Mouse (Mus musculus) spleen, adult 2 months (tissue): ENCODE results near the gene Nuak2. TPM values are rescaled to one million over a fixed set of nuclear protein-coding genes. Genes with fewer than 3 reads are reported as not detected.

Experiments used
- DNase-seq, 2 experiments: peaks; one replicate each; pipeline versions ENCODE4 v3.0.0 to v3.0.0-alpha.2; 2012 to 2021; ENCODE audit warnings: low spot score in 2 of 2, low read depth in 1 of 2
- H3K27ac ChIP-seq: fragments of 200-500 bp; 2 replicates; pipeline ENCODE4 v1.5.1; 2012; ENCODE audit warnings: low read length, inconsistent platforms; ENCODE audit not compliant: insufficient read depth
- H3K27me3 ChIP-seq: fragments of 200-500 bp; 2 replicates; pipeline ENCODE4 v1.6.1; 2012; ENCODE audit warnings: mild to moderate bottlenecking, moderate library complexity, low read length, inconsistent platforms; ENCODE audit not compliant: control insufficient read depth, insufficient read depth
- H3K36me3 ChIP-seq: fragments of 200-500 bp; 2 replicates; pipeline ENCODE4 v1.6.1; 2012; ENCODE audit warnings: mild to moderate bottlenecking, low read length, inconsistent platforms; ENCODE audit not compliant: control insufficient read depth, insufficient read depth
- H3K4me1 ChIP-seq: fragments of 200-500 bp; 2 replicates; pipeline ENCODE4 v1.6.1; 2011; ENCODE audit warnings: inconsistent platforms; ENCODE audit not compliant: control insufficient read depth, insufficient read depth, insufficient read length
- H3K4me3 ChIP-seq: fragments of 200-500 bp; 2 replicates; pipeline ENCODE4 v1.5.1; 2011; ENCODE audit warnings: mild to moderate bottlenecking, inconsistent platforms; ENCODE audit not compliant: insufficient read depth, insufficient read length; ENCODE audit errors: extremely low read depth
- CTCF ChIP-seq: fragments of 200-500 bp; IDR thresholded peaks from 2 replicates; pipeline ENCODE4 v1.5.1; 2011; ENCODE audit warnings: mild to moderate bottlenecking, inconsistent platforms; ENCODE audit not compliant: insufficient read depth, insufficient read length, insufficient replicate concordance; ENCODE audit errors: extremely low read depth
- POLR2A ChIP-seq: fragments of 200-500 bp; IDR thresholded peaks from 2 replicates; pipeline ENCODE4 v1.6.1; 2011; ENCODE audit warnings: low read depth, low read length, inconsistent platforms
- WGBS: fragments of 180-500 bp; shearing (Covaris S2); methylation state at CpG from one replicate; pipeline ENCODE4 v1.1.7; 2018; 5-methylcytosine and 5-hydroxymethylcytosine counted together
- polyA plus RNA-seq: library from polyadenylated mRNA; depleted of rRNA; stranded (reverse); fragments of >200 nt; gene quantifications from 2 replicates; pipeline ENCODE4 v1.2.3, GENCODE M21; 2012

Nuak2 gene
- polyA plus RNA-seq, 1 experiment = 17.4 TPM

- no peak overlapping the region for H3K4me3 ChIP-seq
- no peak overlapping the region for H3K27ac ChIP-seq
- no peaks in the 10 kb centered on the region for H3K27me3 ChIP-seq
- WGBS = 21% methylated on average over 4 of the region's 4 CpGs
- H3K36me3 ChIP-seq = no peaks in the 10 kb centered on the region
- peaks cover 5% of the 10 kb centered on the region; the same call in 1 of the 2 replicates for H3K4me1 ChIP-seq
- TF ChIP-seq POLR2A = no peak
- peak; percentile 61; the same call in 1 of the 2 replicates for TF ChIP-seq CTCF
- peak; percentile 30 to 76 for DNase-seq
Observed at GRCm38 (mm10) chr1:132306160-132306559, 9.8 kb upstream of the Nuak2 start.

- TF ChIP-seq POLR2A (no peak), CTCF (no peak)
- Histone ChIP-seq H3K27me3 (no peaks in the 10 kb centered on the region), H3K4me1 (peaks cover 6% of the 10 kb centered on the region; the same call in 1 of the 2 replicates), H3K4me3 (no peak overlapping the region), H3K27ac (no peak overlapping the region), H3K36me3 (no peaks in the 10 kb centered on the region)
- no peak for DNase-seq
- WGBS = 37% methylated on average over 4 of the region's 4 CpGs
Observed at GRCm38 (mm10) chr1:132306808-132307207, 9.1 kb upstream of the Nuak2 start.

GRCm38 (mm10) chr1:132307962-132308361 is 8.0 kb upstream of the Nuak2 start:
- TF ChIP-seq POLR2A = no peak
- TF ChIP-seq CTCF = no peak
- H3K27me3 ChIP-seq = no peaks in the 10 kb centered on the region
- peaks cover 15% of the 10 kb centered on the region; the same call in 1 of the 2 replicates for H3K4me1 ChIP-seq
- no peaks in the 10 kb centered on the region for H3K36me3 ChIP-seq
- DNase-seq = no peak
- no peak overlapping the region for H3K27ac ChIP-seq
- 80% methylated on average over 6 of the region's 6 CpGs for WGBS
- no peak overlapping the region for H3K4me3 ChIP-seq

GRCm38 (mm10) chr1:132308674-132309073 is 7.3 kb upstream of the Nuak2 start:
- TF ChIP-seq CTCF = no peak
- no peak for TF ChIP-seq POLR2A
- no peak overlapping the region for H3K4me3 ChIP-seq
- H3K36me3 ChIP-seq = no peaks in the 10 kb centered on the region
- no peaks in the 10 kb centered on the region for H3K27me3 ChIP-seq
- no peak for DNase-seq
- 81% methylated on average over 7 of the region's 7 CpGs for WGBS
- H3K27ac ChIP-seq = no peak overlapping the region
- peaks cover 15% of the 10 kb centered on the region; the same call in 1 of the 2 replicates for H3K4me1 ChIP-seq

- WGBS = 79% methylated on average over 7 of the region's 7 CpGs
Observed at GRCm38 (mm10) chr1:132310754-132311153, 5.2 kb upstream of the Nuak2 start.

GRCm38 (mm10) chr1:132311174-132311859 is 4.6 kb upstream of the Nuak2 start:
- Histone ChIP-seq H3K36me3 (no peaks in the 10 kb centered on the region), H3K27me3 (no peaks in the 10 kb centered on the region), H3K4me3 (0 out of 2 replicates have a peak overlapping the region, but pooled peaks have one; percentile 18), H3K4me1 (peaks cover 15% of the 10 kb centered on the region; the same call in 1 of the 2 replicates), H3K27ac (peak overlapping the region; percentile 87)
- TF ChIP-seq POLR2A (no peak), CTCF (no peak)
- DNase-seq = peak; percentile 57 to 68
- 11% methylated on average over 10 of the region's 10 CpGs for WGBS

More at GRCm38 (mm10) chr1:132310754-132311153, 5.2 kb upstream of the Nuak2 start:
- H3K4me3 ChIP-seq = no peak overlapping the region
- peak overlapping the region; percentile 73 for H3K27ac ChIP-seq
- H3K36me3 ChIP-seq = no peaks in the 10 kb centered on the region
- no peaks in the 10 kb centered on the region for H3K27me3 ChIP-seq
- H3K4me1 ChIP-seq = peaks cover 15% of the 10 kb centered on the region; the same call in 1 of the 2 replicates
- TF ChIP-seq CTCF = no peak
- DNase-seq = no peak

GRCm38 (mm10) chr1:132312043-132312442 is 3.9 kb upstream of the Nuak2 start:
- H3K27me3 ChIP-seq = no peaks in the 10 kb centered on the region
- no peak overlapping the region for H3K4me3 ChIP-seq
- 47% methylated on average over 2 of the region's 2 CpGs for WGBS
- H3K36me3 ChIP-seq = no peaks in the 10 kb centered on the region
- H3K4me1 ChIP-seq = peaks cover 15% of the 10 kb centered on the region; the same call in 1 of the 2 replicates
- peak overlapping the region; percentile 87 for H3K27ac ChIP-seq
- TF ChIP-seq CTCF = no peak
- TF ChIP-seq POLR2A = no peak
- no peak for DNase-seq
